Mouse (Mus musculus) left cerebral cortex, postnatal 36 days (tissue): Measurements from ENCODE around the gene U2af1l4. TPM values are rescaled to one million over a fixed set of nuclear protein-coding genes. Genes with fewer than 3 reads are reported as not detected.
A peak's percentile ranks its signal among the peaks of the same experiment; 100 is the strongest.

Experiments used
- DNase-seq, 2 experiments: peaks; one replicate each; pipeline ENCODE4 v3.0.0; 2021 to 2022; ENCODE audit warnings: low spot score in 2 of 2, mixed read lengths in 1 of 2
- intact Hi-C: fragments of 180-260 bp; cut with DNase I; formaldehyde crosslinking; loops from one replicate; pipeline ENCODE4 v1.15.1; 2025
- total RNA-seq, 2 experiments: library from RNA; stranded (reverse); gene quantifications; 2 replicates each; pipeline ENCODE4 v1.2.3; 2021

Gene U2af1l4
- total RNA-seq, 2 experiments from 2014 or later, result 68.0 to 71.4 TPM

GRCm38 (mm10) chr7:30551445-30552101 is 11.5 kb upstream of the U2af1l4 start:
- intact Hi-C loops, result no loop called here
- DNase-seq, result no peak

GRCm38 (mm10) chr7:30552102-30553020 is 10.7 kb upstream of the U2af1l4 start, which contains the start of the genes Hspb6 and Proser3:
TSS of gene Hspb6 (plus strand) at chr7:30552178.
TSS of gene Proser3 (minus strand) at chr7:30552299.
- peak; percentile 94 to 95 for DNase-seq
- intact Hi-C loops, result no loop called here

GRCm38 (mm10) chr7:30553021-30553589 is 10.0 kb upstream of the U2af1l4 start:
- intact Hi-C loops, result no loop called here
- DNase-seq, result peak in 1 of 2 experiments; percentile 53

GRCm38 (mm10) chr7:30553810-30554584 is 9.1 kb upstream of the U2af1l4 start:
- intact Hi-C loops, result no loop called here
- no peak for DNase-seq

- intact Hi-C loops, result no loop called here
- no peak for DNase-seq
Measured at GRCm38 (mm10) chr7:30556894-30557536, 6.1 kb upstream of the U2af1l4 start.

- intact Hi-C loops, result no loop called here
- DNase-seq, result no peak
Measured at GRCm38 (mm10) chr7:30557901-30558514, 5.1 kb upstream of the U2af1l4 start.

GRCm38 (mm10) chr7:30558656-30559442 is 4.3 kb upstream of the U2af1l4 start:
- intact Hi-C loops, result no loop called here
- DNase-seq, result no peak

GRCm38 (mm10) chr7:30559443-30559954 is 3.6 kb upstream of the U2af1l4 start, which contains the start of gene Lin37:
TSS of gene Lin37 (minus strand) at chr7:30559838.
- intact Hi-C loops, result no loop called here
- peak; percentile 97 to 98 for DNase-seq

- intact Hi-C loops, result no loop called here
- DNase-seq, result no peak
Measured at GRCm38 (mm10) chr7:30560296-30560695, 2.8 kb upstream of the U2af1l4 start.

GRCm38 (mm10) chr7:30562526-30563116 is 480 bp upstream of the U2af1l4 start:
- intact Hi-C loops, result loop anchor here (2.0 kb wide), 2 partner anchors 26 to 120 kb away; partner anchors contain the start of gene Kmt2b
- DNase-seq, result no peak

- no peak for DNase-seq
- intact Hi-C loops, result loop anchor here (2.0 kb wide), 2 partner anchors 25 to 121 kb away; partner anchors contain the start of gene Kmt2b
Measured at GRCm38 (mm10) chr7:30563906-30564280, 792 bp downstream of the U2af1l4 start.

GRCm38 (mm10) chr7:30564970-30565571 is 2.0 kb downstream of the U2af1l4 start, which contains the start of gene Igflr1:
TSS of gene Igflr1 (plus strand) at chr7:30565427.
- intact Hi-C loops, result no loop called here

GRCm38 (mm10) chr7:30566033-30566432 is 2.9 kb downstream of the U2af1l4 start:
- DNase-seq, result no peak
- intact Hi-C loops, result no loop called here

More at GRCm38 (mm10) chr7:30564970-30565571, 2.0 kb downstream of the U2af1l4 start, which contains the start of gene Igflr1:
- DNase-seq, result no peak

GRCm38 (mm10) chr7:30567555-30567954 is 4.5 kb downstream of the U2af1l4 start:
- intact Hi-C loops, result no loop called here
- DNase-seq, result no peak

- DNase-seq, result no peak
- intact Hi-C loops, result no loop called here
Measured at GRCm38 (mm10) chr7:30572389-30572788, 9.3 kb downstream of the U2af1l4 start.

- intact Hi-C loops, result no loop called here
- DNase-seq, result no peak
Measured at GRCm38 (mm10) chr7:30572969-30573368, 9.9 kb downstream of the U2af1l4 start.

GRCm38 (mm10) chr7:30579950-30580349 is 16.8 kb downstream of the U2af1l4 start:
- no peak for DNase-seq
- intact Hi-C loops, result no loop called here
